Mouse (Mus musculus) midbrain, embryonic 10.5 days (tissue): ENCODE data around the gene 1700109H08Rik. TPM values are rescaled to one million over a fixed set of nuclear protein-coding genes. Genes with fewer than 3 reads are reported as not detected.
"Not testable (repeated sequence)": the region's sequence is repeated elsewhere in the genome, so short reads cannot be mapped to it uniquely, and the experiment has no call there.

ENCODE experiments used
- DNase-seq: peaks from one replicate; pipeline ENCODE4 v3.0.0-alpha.2; 2017; ENCODE audit warnings: low spot score
- H3K27ac ChIP-seq: fragments of 300-500 bp; sonication (generic); replicated peaks from 2 replicates; pipeline ENCODE4 v1.5.1; 2016; ENCODE audit warnings: mild to moderate bottlenecking
- H3K27me3 ChIP-seq: fragments of 300-500 bp; sonication (generic); 2 replicates; pipeline ENCODE4 v1.6.1; 2016; ENCODE audit warnings: low read depth, mild to moderate bottlenecking; ENCODE audit not compliant: poor library complexity, severe bottlenecking
- H3K36me3 ChIP-seq: fragments of 300-500 bp; sonication (generic); 2 replicates; pipeline ENCODE4 v1.6.1; 2016; ENCODE audit warnings: mild to moderate bottlenecking, moderate library complexity
- H3K4me1 ChIP-seq: fragments of 300-500 bp; sonication (generic); 2 replicates; pipeline ENCODE4 v1.6.1; 2016
- H3K4me3 ChIP-seq: fragments of 300-500 bp; sonication (generic); 2 replicates; pipeline ENCODE4 v1.5.1; 2016; ENCODE audit warnings: mild to moderate bottlenecking, moderate library complexity
- H3K9me3 ChIP-seq: fragments of 300-500 bp; sonication (generic); replicated peaks from 2 replicates; pipeline ENCODE4 v1.6.1; 2016; ENCODE audit warnings: mild to moderate bottlenecking
- WGBS: fragments of 180-500 bp; shearing (Covaris S2); methylation state at CpG from one replicate; pipeline ENCODE4 v1.1.7; 2016; 5-methylcytosine and 5-hydroxymethylcytosine counted together
- polyA plus RNA-seq: library from polyadenylated mRNA; unstranded; fragments of >200 nt; fragmentation: Nextera tagmentation; extraction: Ambion mirVana; gene quantifications from 2 replicates; pipeline ENCODE4 v1.2.1, GENCODE M21; 2016

Gene 1700109H08Rik
- polyA plus RNA-seq, 1 experiment from 2014 or later = 3.0 TPM

DNA sequence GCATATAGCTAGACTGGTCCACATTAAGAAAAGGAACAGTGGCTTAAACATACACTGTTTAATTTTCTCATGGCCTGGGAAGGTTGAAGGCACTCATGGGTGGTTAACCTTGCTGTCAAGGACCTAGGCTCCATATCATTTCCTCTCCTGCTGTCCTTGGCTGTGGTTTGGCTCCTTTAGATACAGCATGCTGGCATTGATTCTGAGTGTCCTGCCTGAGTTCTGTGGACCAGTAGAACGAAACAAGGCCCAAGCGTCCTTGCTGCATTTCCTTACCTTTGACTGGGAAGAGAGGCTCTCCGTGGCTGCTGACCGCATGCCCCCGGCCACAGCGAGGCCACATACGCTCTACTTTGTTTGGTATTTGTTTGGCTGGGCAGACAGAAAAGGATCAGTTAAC is 37.9 kb downstream of the 1700109H08Rik start:
- H3K4me3 ChIP-seq = no peak overlapping the region
- DNase-seq = no peak
- no peak overlapping the region for H3K27ac ChIP-seq
- peaks cover 63% of the 10 kb centered on the region for H3K36me3 ChIP-seq
- H3K4me1 ChIP-seq = no peaks in the 10 kb centered on the region
- 94% methylated on average over 7 of the region's 7 CpGs for WGBS
- H3K9me3 ChIP-seq = no peaks in the 10 kb centered on the region; the same call in 1 of the 2 replicates
- no peaks in the 10 kb centered on the region for H3K27me3 ChIP-seq

DNA sequence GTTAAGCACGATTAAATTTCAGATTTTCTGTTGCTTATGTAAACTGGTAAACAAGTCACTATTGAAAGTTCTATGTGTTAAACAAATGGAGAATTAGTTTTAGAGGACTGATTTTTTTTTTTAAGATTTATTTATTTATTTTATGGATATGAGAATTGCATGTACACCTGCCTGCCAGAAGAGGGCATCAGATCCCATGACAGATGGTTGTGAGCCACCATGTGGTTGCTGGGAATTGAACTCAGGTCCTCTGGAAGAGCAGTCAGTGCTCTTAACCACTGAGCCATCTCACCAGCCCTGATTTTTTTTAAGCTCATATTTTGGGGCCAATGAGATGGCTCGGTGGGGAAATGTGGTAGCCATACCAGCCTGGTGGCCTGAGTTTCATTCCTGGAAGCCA is 40.5 kb downstream of the 1700109H08Rik start:
- H3K9me3 ChIP-seq, H3K27ac ChIP-seq, H3K27me3 ChIP-seq, DNase-seq, H3K4me3 ChIP-seq, H3K4me1 ChIP-seq: not testable (repeated sequence)
- H3K36me3 ChIP-seq = peaks cover 57% of the 10 kb centered on the region
- 89% methylated on average over 2 of the region's 2 CpGs for WGBS

- Histone ChIP-seq H3K9me3 (no peaks in the 10 kb centered on the region), H3K27me3 (no peaks in the 10 kb centered on the region), H3K4me3 (no peak overlapping the region), H3K36me3 (peaks cover 55% of the 10 kb centered on the region), H3K27ac (no peak overlapping the region), H3K4me1 (no peaks in the 10 kb centered on the region)
- 97% methylated on average over 7 of the region's 7 CpGs for WGBS
- no peak for DNase-seq
Observed at GRCm38 (mm10) chr5:3620486-3620885, 49.1 kb downstream of the 1700109H08Rik start.

- Histone ChIP-seq H3K4me3 (no peak overlapping the region), H3K4me1 (no peaks in the 10 kb centered on the region), H3K36me3 (peaks cover 61% of the 10 kb centered on the region), H3K9me3 (no peaks in the 10 kb centered on the region), H3K27ac (no peak overlapping the region), H3K27me3 (no peaks in the 10 kb centered on the region)
- 91% methylated on average over 5 of the region's 5 CpGs for WGBS
- no peak for DNase-seq
Observed at GRCm38 (mm10) chr5:3630055-3630454, 58.7 kb downstream of the 1700109H08Rik start.

DNA sequence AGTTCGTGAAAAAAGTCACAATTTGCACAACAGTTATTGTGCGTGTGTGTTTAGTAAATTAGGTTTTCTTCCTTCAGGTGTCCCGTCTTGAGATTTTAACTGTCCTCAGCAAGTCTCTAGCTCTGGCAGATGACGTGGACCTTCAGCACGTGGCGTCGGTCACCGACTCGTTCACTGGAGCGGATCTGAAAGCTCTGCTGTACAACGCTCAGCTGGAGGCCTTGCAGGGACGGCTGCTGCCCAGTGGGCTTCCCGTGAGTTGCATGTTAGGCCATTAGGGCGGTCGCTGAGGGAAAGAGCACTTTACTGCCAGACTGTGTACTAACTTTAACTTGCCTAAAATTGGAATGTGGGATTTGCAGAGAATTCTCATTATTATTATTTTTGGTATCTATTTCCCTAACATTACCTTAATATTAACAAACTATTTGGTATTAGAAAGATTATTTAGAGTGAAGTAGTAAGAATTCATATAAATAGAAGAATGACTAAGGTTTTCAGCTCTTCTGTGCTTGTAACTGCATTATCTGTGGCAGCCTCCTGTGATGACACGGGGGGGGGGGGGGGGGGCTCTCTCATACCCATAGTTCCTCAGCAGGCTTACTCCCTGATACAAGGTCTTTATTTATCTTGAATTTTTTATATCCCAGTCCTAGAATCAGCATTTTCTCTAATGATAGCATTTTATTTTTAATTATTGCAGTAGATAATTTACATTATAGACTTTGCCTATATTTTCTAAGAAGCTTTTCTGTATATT is 60.3 kb downstream of the 1700109H08Rik start:
- 67% methylated on average over 16 of the region's 16 CpGs for WGBS
- no peak for DNase-seq

GRCm38 (mm10) chr5:3632285-3632684 is 60.9 kb downstream of the 1700109H08Rik start:
- DNase-seq = no peak
- Histone ChIP-seq H3K4me3 (no peak overlapping the region), H3K27me3 (no peaks in the 10 kb centered on the region), H3K9me3 (no peaks in the 10 kb centered on the region), H3K27ac (no peak overlapping the region), H3K36me3 (peaks cover 65% of the 10 kb centered on the region), H3K4me1 (no peaks in the 10 kb centered on the region)
- WGBS = 89% methylated on average over 5 of the region's 5 CpGs

More for the DNA sequence above, 60.3 kb downstream of the 1700109H08Rik start:
- Histone ChIP-seq H3K4me1 (no peaks in the 10 kb centered on the region), H3K9me3 (no peaks in the 10 kb centered on the region), H3K36me3 (peaks cover 61% of the 10 kb centered on the region), H3K27ac (no peak overlapping the region), H3K27me3 (no peaks in the 10 kb centered on the region), H3K4me3 (no peak overlapping the region)

DNA sequence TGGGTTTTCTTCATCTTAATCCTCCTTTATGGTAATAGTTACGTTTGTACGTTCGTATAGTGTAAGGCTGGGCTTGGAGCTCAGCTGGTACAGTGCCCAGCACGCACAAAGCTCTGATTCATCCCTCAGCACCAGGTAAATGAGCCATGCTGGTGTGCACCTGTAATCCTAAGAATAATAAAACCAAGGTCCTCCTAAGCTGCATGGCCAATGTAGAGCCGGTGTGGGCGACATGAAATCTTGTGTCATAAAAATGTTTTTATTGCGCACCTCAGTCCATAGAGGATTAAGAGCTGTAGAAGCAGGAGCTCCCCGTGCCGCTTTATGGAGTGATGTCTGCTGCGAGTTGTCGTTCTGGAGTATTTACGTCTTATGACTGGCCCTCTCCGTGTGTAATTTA is 61.9 kb downstream of the 1700109H08Rik start:
- Histone ChIP-seq H3K9me3 (no peaks in the 10 kb centered on the region), H3K27me3 (no peaks in the 10 kb centered on the region), H3K4me3 (no peak overlapping the region), H3K27ac (no peak overlapping the region), H3K36me3 (peaks cover 66% of the 10 kb centered on the region), H3K4me1 (no peaks in the 10 kb centered on the region)
- DNase-seq = no peak
- WGBS = 96% methylated on average over 13 of the region's 13 CpGs

DNA sequence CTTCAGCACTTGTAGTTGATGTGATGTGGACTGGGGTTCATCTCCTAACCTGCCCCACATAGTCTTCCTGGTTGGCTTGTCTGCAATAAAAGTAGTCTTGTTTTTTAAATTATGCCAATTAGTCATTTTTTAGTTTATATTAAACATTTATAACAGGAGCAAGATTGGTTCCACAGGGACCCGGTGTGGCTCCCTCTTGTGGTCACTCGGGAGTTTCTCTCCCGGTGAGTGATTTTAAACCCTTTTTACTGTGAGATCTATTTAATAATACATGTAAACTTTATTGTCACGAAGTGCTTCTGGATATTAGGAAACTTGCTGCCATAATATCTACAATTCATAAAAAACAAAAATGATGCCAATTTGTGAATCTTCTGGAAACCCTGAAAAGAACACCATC is 62.6 kb downstream of the 1700109H08Rik start:
- H3K4me3 ChIP-seq = no peak overlapping the region
- H3K27ac ChIP-seq = no peak overlapping the region
- no peaks in the 10 kb centered on the region for H3K4me1 ChIP-seq
- peaks cover 66% of the 10 kb centered on the region for H3K36me3 ChIP-seq
- H3K9me3 ChIP-seq = no peaks in the 10 kb centered on the region
- H3K27me3 ChIP-seq = no peaks in the 10 kb centered on the region
- 73% methylated on average over 4 of the region's 4 CpGs for WGBS
- DNase-seq = no peak

Other genes with a start within 250 kb of the 1700109H08Rik start
- 16.5 and 21.6 TPM in 2 replicates for gene Cdk6, start 230.1 kb upstream of the 1700109H08Rik start, polyA plus RNA-seq
- gene Fam133b, start 27.7 kb upstream of the 1700109H08Rik start, polyA plus RNA-seq = 36.8 and 39.7 TPM in 2 replicates
- 14.8 and 18.3 TPM in 2 replicates for gene Pex1, start 24.5 kb downstream of the 1700109H08Rik start, polyA plus RNA-seq
- gene Rbm48, start 25.0 kb downstream of the 1700109H08Rik start, polyA plus RNA-seq = 14.8 and 15.3 TPM in 2 replicates
- gene Tmbim7, start 79.6 kb downstream of the 1700109H08Rik start, polyA plus RNA-seq = not detected in 2 replicates
- gene Gatad1, start 85.6 kb downstream of the 1700109H08Rik start, polyA plus RNA-seq = 87.1 and 92.3 TPM in 2 replicates
- 9.5 and 11.5 TPM in 2 replicates for gene Ankib1, start 231.4 kb downstream of the 1700109H08Rik start, polyA plus RNA-seq
- 62.6 and 66.4 TPM in 2 replicates for gene Krit1, start 231.6 kb downstream of the 1700109H08Rik start, polyA plus RNA-seq